In the genomic region with DNA sequence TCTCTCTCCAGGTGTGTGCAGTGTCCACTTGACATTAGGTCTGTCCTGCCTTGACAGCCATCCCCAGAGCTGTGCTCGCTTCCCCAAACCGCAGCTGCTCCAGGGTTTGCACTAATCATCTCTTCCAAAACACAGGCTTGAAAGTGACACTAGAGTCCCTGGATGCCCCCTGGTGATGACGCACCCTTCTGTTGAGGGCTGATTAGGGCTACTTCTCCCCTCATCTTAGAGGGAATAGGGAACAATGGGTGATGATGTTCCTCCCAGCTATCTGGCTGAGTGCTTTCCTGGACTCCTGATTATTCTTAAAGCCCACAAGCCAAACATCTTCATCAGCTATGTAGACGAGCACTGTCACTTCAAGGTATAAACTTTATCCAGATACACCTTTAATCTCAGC, we compare ENCODE assay signal across 31 mouse cellular contexts.
"Had no signal": no experiment of that assay in that cellular context is flagged by ENCODE, and none has a peak within 500 bp of the region (broad histone marks: within the 10 kb centered on the region; RNA-seq: fewer than 3 reads in every experiment).

No protein-coding gene starts in this region.

- ATAC-seq: liver, embryonic 12.5 days; liver, postnatal 0 days; lung, postnatal 0 days; midbrain, embryonic 13.5 days; midbrain, embryonic 15.5 days; midbrain, embryonic 16.5 days had no signal

- H3K27ac ChIP-seq: limb, embryonic 10.5 days; limb, embryonic 12.5 days; limb, embryonic 13.5 days; limb, embryonic 15.5 days; liver, embryonic 12.5 days; liver, embryonic 13.5 days; liver, embryonic 14.5 days; liver, embryonic 15.5 days; lung, embryonic 15.5 days; macrophage; midbrain, embryonic 10.5 days; midbrain, embryonic 12.5 days; midbrain, embryonic 13.5 days; midbrain, embryonic 15.5 days had no signal

- H3K9ac ChIP-seq: limb, embryonic 12.5 days; limb, embryonic 13.5 days; limb, embryonic 15.5 days; liver, embryonic 12.5 days; liver, embryonic 13.5 days; liver, embryonic 14.5 days; liver, embryonic 15.5 days; liver, postnatal 0 days; lung, embryonic 14.5 days; lung, embryonic 15.5 days; midbrain, embryonic 12.5 days; midbrain, embryonic 13.5 days; midbrain, embryonic 15.5 days had no signal

- DNase-seq: left cerebral cortex, postnatal 4 days; liver; liver, embryonic 13.5 days; liver, postnatal 0 days; lung, adult 18-20 months; lung, adult 2 months; lung, embryonic 14.5 days; lung, postnatal 10 days; lung, postnatal 14 days; lung, postnatal 36 days; lung, postnatal 4 days; midbrain, embryonic 14.5 days had no signal

- H3K4me1 ChIP-seq: limb, embryonic 10.5 days; limb, embryonic 13.5 days; limb, embryonic 15.5 days; liver, embryonic 12.5 days; liver, embryonic 15.5 days; lung, embryonic 15.5 days; midbrain, embryonic 13.5 days; midbrain, embryonic 15.5 days had no signal

- H3K36me3 ChIP-seq: limb, embryonic 10.5 days; limb, embryonic 12.5 days; limb, embryonic 13.5 days; liver, embryonic 13.5 days; liver, embryonic 15.5 days; lung, embryonic 15.5 days; midbrain, embryonic 10.5 days; midbrain, embryonic 12.5 days; midbrain, embryonic 13.5 days; midbrain, embryonic 15.5 days had no signal

- H3K9me3 ChIP-seq: limb, embryonic 10.5 days; limb, embryonic 12.5 days; limb, embryonic 13.5 days; limb, embryonic 15.5 days; liver, embryonic 12.5 days; liver, embryonic 13.5 days; liver, embryonic 15.5 days; lung, embryonic 15.5 days; megakaryocyte, embryonic 14.5 days; midbrain, embryonic 10.5 days; midbrain, embryonic 12.5 days; midbrain, embryonic 13.5 days; midbrain, embryonic 15.5 days had no signal

- H3K4me3 ChIP-seq: limb, embryonic 10.5 days; limb, embryonic 12.5 days; limb, embryonic 13.5 days; limb, embryonic 15.5 days; liver, embryonic 12.5 days; liver, embryonic 13.5 days; liver, embryonic 15.5 days; lung, embryonic 15.5 days; megakaryocyte, embryonic 14.5 days; midbrain, embryonic 10.5 days; midbrain, embryonic 12.5 days; midbrain, embryonic 13.5 days; midbrain, embryonic 15.5 days; myocyte had no signal

- H3K27me3 ChIP-seq: limb, embryonic 12.5 days; limb, embryonic 13.5 days; limb, embryonic 15.5 days; liver, embryonic 12.5 days; liver, embryonic 13.5 days; liver, embryonic 15.5 days; lung, embryonic 15.5 days; megakaryocyte, embryonic 14.5 days; midbrain, embryonic 12.5 days; midbrain, embryonic 13.5 days; midbrain, embryonic 15.5 days had no signal

- H3K4me2 ChIP-seq: limb, embryonic 12.5 days; limb, embryonic 13.5 days; limb, embryonic 15.5 days; liver, embryonic 11.5 days; liver, embryonic 12.5 days; liver, embryonic 13.5 days; liver, embryonic 15.5 days; lung, embryonic 14.5 days; lung, embryonic 15.5 days; midbrain, embryonic 11.5 days; midbrain, embryonic 12.5 days; midbrain, embryonic 13.5 days; midbrain, embryonic 15.5 days had no signal
